Mouse (Mus musculus) heart, embryonic 11.5 days (tissue): ENCODE results near the gene Slc17a9. TPM values are rescaled to one million over a fixed set of nuclear protein-coding genes. Genes with fewer than 3 reads are reported as not detected.

Source experiments
- ATAC-seq: fragments of 200-750 bp; cut with Nextera tagmentation; replicated peaks from 2 replicates; pipeline ENCODE4 v1.8.0; 2017; ENCODE audit warnings: moderate library complexity; ENCODE audit not compliant: insufficient number of reproducible peaks, low FRiP score, low TSS enrichment
- H3K27ac ChIP-seq: fragments of 300-500 bp; sonication (generic); 2 replicates; pipeline ENCODE4 v1.5.1; 2014; ENCODE audit warnings: mild to moderate bottlenecking, low read depth, low read length
- H3K27me3 ChIP-seq: fragments of 300-500 bp; sonication (generic); 2 replicates; pipeline ENCODE4 v1.6.1; 2014; ENCODE audit warnings: mild to moderate bottlenecking, low read length, mixed read lengths; ENCODE audit not compliant: control insufficient read depth, insufficient read depth
- H3K36me3 ChIP-seq: fragments of 300-500 bp; sonication (generic); 2 replicates; pipeline ENCODE4 v1.6.1; 2014; ENCODE audit warnings: mild to moderate bottlenecking, low read length, moderate library complexity, mixed read lengths; ENCODE audit not compliant: control insufficient read depth, insufficient read depth
- H3K4me1 ChIP-seq: fragments of 300-500 bp; sonication (generic); 2 replicates; pipeline ENCODE4 v1.6.1; 2014; ENCODE audit warnings: low read length; ENCODE audit not compliant: control insufficient read depth, insufficient read depth
- H3K4me2 ChIP-seq: fragments of 300-500 bp; sonication (generic); 2 replicates; pipeline ENCODE4 v1.6.1; 2014; ENCODE audit warnings: mild to moderate bottlenecking, moderate library complexity
- H3K4me3 ChIP-seq: fragments of 300-500 bp; sonication (generic); 2 replicates; pipeline ENCODE4 v1.5.1; 2014; ENCODE audit warnings: low read depth, low read length
- H3K9ac ChIP-seq: fragments of 300-500 bp; sonication (generic); 2 replicates; pipeline ENCODE4 v1.6.1; 2014; ENCODE audit warnings: mild to moderate bottlenecking, low read depth, low read length, moderate library complexity
- H3K9me3 ChIP-seq: fragments of 300-500 bp; sonication (generic); replicated peaks from 2 replicates; pipeline ENCODE4 v1.6.1; 2016; ENCODE audit warnings: low read length; ENCODE audit not compliant: control insufficient read depth
- WGBS: fragments of 180-500 bp; shearing (Covaris S2); extraction: QIAGEN DNeasy Blood & Tissue Kit; methylation state at CpG from one replicate; pipeline ENCODE4 v1.1.7; 2014; ENCODE audit not compliant: insufficient replicate concordance; 5-methylcytosine and 5-hydroxymethylcytosine counted together
- polyA plus RNA-seq: library from polyadenylated mRNA; unstranded; fragments of >200 nt; fragmentation: Nextera tagmentation; extraction: Ambion mirVana; gene quantifications from 2 replicates; pipeline ENCODE4 v1.2.1, GENCODE M21; 2014

The Slc17a9 gene
- polyA plus RNA-seq, 1 experiment from 2014 or later = 0.96 TPM

DNA sequence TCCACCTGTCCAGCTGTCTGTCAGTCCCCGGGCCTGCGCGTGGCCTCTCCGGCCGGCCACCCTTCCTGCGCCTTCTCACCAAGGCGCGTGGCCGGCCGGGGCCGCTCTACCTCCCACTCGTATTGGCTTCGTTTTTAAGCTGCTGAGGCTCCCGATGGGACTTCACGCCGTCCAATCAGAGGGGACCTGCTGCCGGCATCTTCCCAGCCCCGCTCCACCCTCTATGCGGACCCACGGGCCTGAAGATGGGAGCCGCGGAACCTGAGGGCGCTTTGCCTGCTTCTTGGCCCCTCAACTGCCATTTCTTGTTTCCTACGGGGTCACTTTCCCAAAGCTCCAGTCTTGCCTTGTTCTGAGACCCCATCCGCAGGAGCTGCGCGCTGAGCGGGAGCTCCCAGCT is 51.7 kb downstream of the Slc17a9 start, which contains the start of gene Bhlhe23:
TSS of gene Bhlhe23 (minus strand) at position 108 of the 400 bp plus-strand sequence.
- 1% methylated on average over 27 of the region's 28 CpGs for WGBS
- H3K4me2 ChIP-seq = peak within 1 kb of the TSS; percentile 47
- H3K9me3 ChIP-seq = no peaks in the 10 kb centered on the region
- H3K36me3 ChIP-seq = no peaks in the 10 kb centered on the region
- peaks cover 4% of the 10 kb centered on the region; the same call in 1 of the 2 replicates for H3K4me1 ChIP-seq
- H3K27me3 ChIP-seq = peaks cover 89% of the 10 kb centered on the region
- peak within 1 kb of the TSS; percentile 12 for H3K4me3 ChIP-seq
- no peak within 1 kb of the TSS for H3K9ac ChIP-seq
- no peak within 1 kb of the TSS for H3K27ac ChIP-seq
- ATAC-seq = no peak

DNA sequence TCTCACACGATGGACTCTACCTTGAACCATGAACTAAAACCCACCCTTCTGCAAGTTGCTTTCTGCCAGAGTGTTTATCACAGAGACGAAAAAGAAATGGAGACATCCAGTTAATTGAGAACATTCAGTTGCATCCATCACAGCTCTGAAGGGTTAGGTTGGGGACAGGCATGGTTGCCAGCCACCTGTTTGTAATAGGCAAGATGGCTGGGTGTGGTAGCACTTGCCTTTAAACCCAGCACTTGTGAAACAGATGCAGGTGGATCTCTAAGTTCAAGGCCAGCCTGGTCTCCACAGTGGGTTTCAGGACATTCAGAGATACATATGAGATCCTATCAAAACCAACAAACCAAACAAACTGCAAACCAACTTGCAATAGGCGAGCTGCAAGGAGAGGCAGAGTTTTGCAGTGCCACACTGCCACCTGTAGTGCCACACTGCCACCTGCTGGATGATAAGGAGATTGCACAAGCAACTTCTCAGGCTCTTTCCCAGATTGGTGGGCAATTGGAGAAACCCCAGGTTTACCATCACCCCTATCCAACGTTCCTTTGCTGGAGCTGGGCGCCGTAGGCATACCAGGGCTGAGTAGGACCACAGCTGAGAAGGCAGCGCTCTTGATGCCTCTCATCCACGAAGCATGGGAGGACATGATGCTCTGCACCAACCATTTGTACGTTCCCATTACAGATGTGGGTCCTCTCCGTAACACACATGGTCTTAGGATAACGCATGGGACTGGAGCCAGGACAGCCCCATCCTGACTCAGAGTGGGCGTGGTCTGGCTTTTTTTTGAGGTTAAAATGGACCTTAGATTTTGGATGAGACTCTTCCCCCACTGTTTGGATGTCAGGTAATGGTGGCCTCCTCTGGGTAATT is 54.4 kb downstream of the Slc17a9 start:
- no peak for ATAC-seq
- 22% methylated on average over 12 of the region's 12 CpGs for WGBS

DNA sequence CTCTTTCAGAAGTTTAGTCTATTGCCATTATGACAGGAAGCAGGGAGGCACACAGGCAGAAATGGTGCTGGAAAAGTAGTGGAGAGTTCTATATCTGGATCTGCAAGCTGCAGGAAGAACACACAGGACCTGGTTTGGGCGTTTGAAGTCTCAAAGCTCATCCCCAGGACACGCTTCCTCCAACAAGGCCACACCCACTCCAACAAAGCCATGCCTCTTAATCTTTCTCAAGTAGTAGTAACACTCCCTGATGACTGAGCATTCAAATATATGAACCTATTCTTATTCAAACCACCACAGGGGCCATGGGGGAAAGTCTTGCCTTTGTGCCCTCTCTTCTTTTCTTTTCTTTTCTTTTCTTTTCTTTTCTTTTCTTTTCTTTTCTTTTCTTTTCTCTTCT is 55.2 kb downstream of the Slc17a9 start:
- Histone ChIP-seq H3K4me2 (no peak overlapping the region), H3K27me3 (peaks cover 62% of the 10 kb centered on the region), H3K36me3 (no peaks in the 10 kb centered on the region), H3K4me1 (peaks cover 4% of the 10 kb centered on the region; the same call in 1 of the 2 replicates), H3K9ac (no peak overlapping the region), H3K4me3 (no peak overlapping the region), H3K27ac (no peak overlapping the region), H3K9me3 (no peaks in the 10 kb centered on the region)
- 12% methylated on average over 2 of the region's 2 CpGs for WGBS
- no peak for ATAC-seq

More for the DNA sequence above, 54.4 kb downstream of the Slc17a9 start:
- H3K9ac ChIP-seq = no peak overlapping the region
- no peak overlapping the region for H3K4me2 ChIP-seq
- no peak overlapping the region for H3K27ac ChIP-seq
- no peaks in the 10 kb centered on the region for H3K36me3 ChIP-seq
- H3K4me1 ChIP-seq = peaks cover 4% of the 10 kb centered on the region; the same call in 1 of the 2 replicates
- no peaks in the 10 kb centered on the region for H3K9me3 ChIP-seq
- no peak overlapping the region for H3K4me3 ChIP-seq
- peaks cover 68% of the 10 kb centered on the region for H3K27me3 ChIP-seq

DNA sequence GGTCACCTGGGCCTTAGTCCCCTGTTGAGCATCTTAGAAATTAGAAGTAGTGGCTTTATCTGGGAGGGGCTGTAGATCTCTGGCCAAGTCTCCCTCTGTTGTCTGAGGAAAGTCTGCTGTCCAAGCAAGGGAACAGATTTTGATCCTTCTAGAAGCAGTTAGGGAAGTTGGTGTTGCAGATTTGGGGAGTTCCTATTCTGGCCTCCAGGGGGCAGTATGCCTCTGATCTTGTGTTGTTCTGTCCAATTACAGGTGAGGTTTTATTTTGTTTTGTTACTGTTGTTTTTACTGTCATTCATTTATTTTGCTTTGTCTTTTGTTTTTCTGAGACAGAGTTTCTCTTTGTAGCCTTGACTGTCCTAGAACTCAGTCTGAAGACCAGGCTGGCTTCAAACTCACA is 61.7 kb downstream of the Slc17a9 start:
- no peak overlapping the region for H3K4me3 ChIP-seq
- H3K4me2 ChIP-seq = no peak overlapping the region
- peaks cover 8% of the 10 kb centered on the region for H3K4me1 ChIP-seq
- H3K9ac ChIP-seq = no peak overlapping the region
- H3K27ac ChIP-seq = no peak overlapping the region
- no peaks in the 10 kb centered on the region for H3K36me3 ChIP-seq
- peaks cover 27% of the 10 kb centered on the region for H3K27me3 ChIP-seq
- ATAC-seq = no peak
- no peaks in the 10 kb centered on the region for H3K9me3 ChIP-seq

DNA sequence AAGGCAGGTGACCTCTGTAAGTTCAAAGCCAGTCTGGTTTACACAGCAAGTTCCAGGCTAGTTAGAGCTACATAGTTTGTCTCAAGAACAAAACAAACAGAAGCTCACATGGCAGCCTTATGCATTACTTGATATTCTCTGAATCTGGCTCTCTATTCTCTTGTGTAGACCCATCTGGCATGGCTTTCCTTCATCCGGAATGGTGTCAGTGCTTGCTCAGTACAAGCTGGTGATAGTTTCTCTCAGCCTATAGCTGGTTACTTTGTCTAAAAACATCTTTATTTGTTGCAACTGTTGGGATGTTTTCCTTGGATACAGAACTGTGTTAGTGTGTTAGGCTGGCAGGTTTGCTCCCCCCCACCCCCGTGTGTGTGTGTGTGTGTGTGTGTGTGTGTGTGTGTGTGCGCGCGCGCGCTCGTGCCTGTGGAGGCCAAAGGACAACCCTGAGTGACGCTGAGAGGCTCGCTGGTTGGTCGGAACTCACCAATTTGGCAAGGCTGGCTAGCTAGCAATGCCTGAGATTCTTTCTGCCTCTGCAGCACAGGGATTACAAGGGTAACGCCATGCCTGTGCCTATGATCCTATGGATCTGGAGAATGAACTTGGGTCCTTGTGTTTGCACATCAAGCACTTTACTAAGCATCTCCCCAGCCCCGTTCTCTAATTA is 62.6 kb downstream of the Slc17a9 start:
- Histone ChIP-seq H3K27ac (no peak overlapping the region), H3K27me3 (peaks cover 27% of the 10 kb centered on the region), H3K9me3 (no peaks in the 10 kb centered on the region), H3K9ac (no peak overlapping the region), H3K4me1 (peaks cover 8% of the 10 kb centered on the region), H3K4me2 (no peak overlapping the region), H3K4me3 (no peak overlapping the region), H3K36me3 (no peaks in the 10 kb centered on the region)
- WGBS = 67% methylated on average over 13 of the region's 13 CpGs
- no peak for ATAC-seq

DNA sequence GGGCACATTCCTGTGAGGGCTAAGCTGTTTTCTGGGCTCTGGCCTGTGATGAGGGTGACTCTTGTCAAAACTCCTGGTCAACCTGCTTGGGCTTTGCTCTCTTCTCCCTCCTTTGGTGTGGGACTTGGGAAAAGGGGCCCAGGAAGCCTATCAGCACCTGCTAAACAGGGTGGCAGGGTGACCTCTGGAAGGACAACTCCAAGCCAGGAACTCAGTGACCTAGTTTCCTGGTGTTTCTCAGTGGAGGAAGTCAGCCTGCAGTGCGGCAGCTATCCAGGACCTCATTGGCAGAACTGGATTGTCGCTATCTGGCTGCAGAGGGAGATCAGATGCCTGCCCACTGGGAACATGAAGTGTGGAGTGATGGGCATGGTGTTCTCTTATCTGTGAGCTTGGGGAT is 63.3 kb downstream of the Slc17a9 start:
- H3K27ac ChIP-seq = no peak overlapping the region
- no peaks in the 10 kb centered on the region for H3K9me3 ChIP-seq
- no peak overlapping the region for H3K9ac ChIP-seq
- no peaks in the 10 kb centered on the region for H3K36me3 ChIP-seq
- ATAC-seq = no peak
- peaks cover 8% of the 10 kb centered on the region for H3K4me1 ChIP-seq
- peak overlapping the region; percentile 29; the same call in 1 of the 2 replicates for H3K4me2 ChIP-seq
- H3K27me3 ChIP-seq = peaks cover 27% of the 10 kb centered on the region
- WGBS = 0% methylated on average over 2 of the region's 2 CpGs
- H3K4me3 ChIP-seq = no peak overlapping the region

DNA sequence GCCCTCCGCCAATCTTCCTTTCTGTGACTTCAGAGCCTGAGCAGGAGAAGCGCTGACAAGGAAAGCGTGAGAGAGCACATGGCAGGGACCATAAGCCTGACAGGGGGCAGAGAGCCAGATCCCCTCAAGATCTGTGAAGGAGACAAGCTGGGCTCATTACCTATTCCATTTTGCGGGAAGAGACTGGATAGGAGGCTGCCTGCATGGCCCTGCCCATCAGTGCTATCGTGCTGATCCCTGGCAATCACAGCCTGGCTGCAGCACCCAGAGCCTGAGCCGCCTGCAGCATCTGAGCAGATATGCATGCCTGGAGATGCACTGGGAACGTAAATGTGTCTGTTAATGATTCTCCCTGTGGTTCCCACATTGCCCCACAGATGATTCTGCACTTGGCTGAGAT is 63.8 kb downstream of the Slc17a9 start:
- peak overlapping the region; percentile 29 for H3K4me2 ChIP-seq
- no peak for ATAC-seq
- H3K9ac ChIP-seq = no peak overlapping the region
- H3K27me3 ChIP-seq = peaks cover 27% of the 10 kb centered on the region
- H3K27ac ChIP-seq = no peak overlapping the region
- H3K4me1 ChIP-seq = peaks cover 8% of the 10 kb centered on the region
- H3K4me3 ChIP-seq = no peak overlapping the region
- no peaks in the 10 kb centered on the region for H3K36me3 ChIP-seq
- no peaks in the 10 kb centered on the region for H3K9me3 ChIP-seq
- WGBS = 8% methylated on average over 6 of the region's 7 CpGs

DNA sequence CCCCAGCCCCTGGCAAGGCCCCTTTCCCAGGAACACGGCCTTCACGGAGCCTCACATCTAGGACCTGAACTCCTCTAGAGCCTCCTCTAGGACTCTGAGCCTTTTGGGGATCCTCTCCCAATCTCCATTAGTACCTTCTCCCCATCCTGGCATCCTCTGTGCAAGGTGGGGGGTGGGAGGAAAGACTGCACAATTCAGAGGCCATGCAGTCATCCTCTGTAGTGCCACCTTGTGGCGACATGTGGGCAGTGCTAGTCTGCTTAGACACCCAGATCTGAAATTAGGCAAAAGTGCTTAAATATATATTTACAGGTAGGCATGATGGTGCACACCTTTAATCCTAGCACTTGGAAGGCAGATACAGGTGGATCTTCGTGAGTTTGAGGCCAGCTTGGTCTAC is 66.6 kb downstream of the Slc17a9 start:
- 49% methylated on average over 4 of the region's 4 CpGs for WGBS
- H3K36me3 ChIP-seq = no peaks in the 10 kb centered on the region
- H3K4me2 ChIP-seq = no peak overlapping the region
- no peak for ATAC-seq
- H3K4me3 ChIP-seq = no peak overlapping the region
- no peak overlapping the region for H3K9ac ChIP-seq
- no peak overlapping the region for H3K27ac ChIP-seq
- peaks cover 27% of the 10 kb centered on the region for H3K27me3 ChIP-seq
- H3K9me3 ChIP-seq = no peaks in the 10 kb centered on the region
- H3K4me1 ChIP-seq = peaks cover 8% of the 10 kb centered on the region
